Mouse (Mus musculus) liver, embryonic 13.5 days (tissue): Measurements from ENCODE around the gene Phb2. TPM values are rescaled to one million over a fixed set of nuclear protein-coding genes. Genes with fewer than 3 reads are reported as not detected.
A peak's percentile ranks its signal among the peaks of the same experiment; 100 is the strongest.

Experiments used
- ATAC-seq: fragments of 200-750 bp; cut with Nextera tagmentation; 2 replicates; pipeline ENCODE4 v1.8.0; 2017; ENCODE audit warnings: low read depth, mild to moderate bottlenecking, moderate number of reproducible peaks, moderate library complexity
- DNase-seq: peaks from one replicate; pipeline ENCODE4 v3.0.0; 2022
- H3K27ac ChIP-seq: fragments of 300-500 bp; sonication (generic); 2 replicates; pipeline ENCODE4 v1.5.1; 2015; ENCODE audit warnings: moderate library complexity, mild to moderate bottlenecking, inconsistent platforms
- H3K27me3 ChIP-seq: fragments of 300-500 bp; sonication (generic); 2 replicates; pipeline ENCODE4 v1.6.1; 2015; ENCODE audit warnings: mild to moderate bottlenecking, inconsistent platforms
- H3K36me3 ChIP-seq: fragments of 300-500 bp; sonication (generic); 2 replicates; pipeline ENCODE4 v1.6.1; 2015; ENCODE audit warnings: mild to moderate bottlenecking, inconsistent platforms
- H3K4me1 ChIP-seq: fragments of 300-500 bp; sonication (generic); replicated peaks from 2 replicates; pipeline ENCODE4 v1.6.1; 2015; ENCODE audit warnings: inconsistent platforms
- H3K4me2 ChIP-seq: fragments of 300-500 bp; sonication (generic); 2 replicates; pipeline ENCODE4 v1.6.1; 2015; ENCODE audit warnings: inconsistent platforms, mild to moderate bottlenecking, moderate library complexity
- H3K4me3 ChIP-seq: fragments of 300-500 bp; sonication (generic); replicated peaks from 2 replicates; pipeline ENCODE4 v1.5.1; 2015; ENCODE audit warnings: mild to moderate bottlenecking, inconsistent platforms
- H3K9ac ChIP-seq: fragments of 300-500 bp; sonication (generic); 2 replicates; pipeline ENCODE4 v1.6.1; 2015; ENCODE audit warnings: mild to moderate bottlenecking, inconsistent platforms
- H3K9me3 ChIP-seq: fragments of 300-500 bp; sonication (generic); replicated peaks from 2 replicates; pipeline ENCODE4 v1.6.1; 2016; ENCODE audit warnings: inconsistent platforms
- WGBS: fragments of 180-500 bp; shearing (Covaris S2); methylation state at CpG from one replicate; pipeline ENCODE4 v1.1.7; 2015; ENCODE audit not compliant: insufficient replicate concordance; 5-methylcytosine and 5-hydroxymethylcytosine counted together
- polyA plus RNA-seq: library from polyadenylated mRNA; unstranded; fragments of >200 nt; fragmentation: Nextera tagmentation; extraction: Ambion mirVana; gene quantifications from 2 replicates; pipeline ENCODE4 v1.2.1, GENCODE M21; 2015

The Phb2 gene
- polyA plus RNA-seq: 356 and 373 TPM in 2 replicates

- Histone ChIP-seq H3K4me1 (peaks cover 58% of the 10 kb centered on the region), H3K4me3 (peak within 1 kb of the TSS; percentile 88), H3K27me3 (no peaks in the 10 kb centered on the region), H3K9ac (peak within 1 kb of the TSS; percentile 91), H3K9me3 (no peaks in the 10 kb centered on the region), H3K36me3 (peaks cover 69% of the 10 kb centered on the region), H3K27ac (peak within 1 kb of the TSS; percentile 88), H3K4me2 (peak within 1 kb of the TSS; percentile 95)
- peak; percentile 96 for DNase-seq
- peak; percentile 97 for ATAC-seq
- WGBS: under 1% methylated on average over 76 of the region's 76 CpGs
These were observed at the start of gene Phb2, which contains the start of gene Emg1 for GRCm38 (mm10) chr6:124711824-124712782. Phb2 (plus strand) TSS chr6:124712336. Emg1 (minus strand) TSS chr6:124712178.

GRCm38 (mm10) chr6:124662477-124663423, 49.4 kb upstream of the Phb2 start, which contains the start of gene Lpcat3:
Lpcat3 (plus strand) TSS chr6:124663027.
- DNase-seq (peak; percentile 100), ATAC-seq (peak; percentile 96)
- Histone ChIP-seq H3K27me3 (no peaks in the 10 kb centered on the region), H3K4me3 (peak within 1 kb of the TSS; percentile 81), H3K9me3 (no peaks in the 10 kb centered on the region), H3K27ac (peak within 1 kb of the TSS; percentile 88), H3K4me2 (peak within 1 kb of the TSS; percentile 87), H3K4me1 (peaks cover 44% of the 10 kb centered on the region), H3K9ac (peak within 1 kb of the TSS; percentile 87), H3K36me3 (peaks cover 15% of the 10 kb centered on the region)
- WGBS: under 1% methylated on average over 81 of the region's 87 CpGs

DNA sequence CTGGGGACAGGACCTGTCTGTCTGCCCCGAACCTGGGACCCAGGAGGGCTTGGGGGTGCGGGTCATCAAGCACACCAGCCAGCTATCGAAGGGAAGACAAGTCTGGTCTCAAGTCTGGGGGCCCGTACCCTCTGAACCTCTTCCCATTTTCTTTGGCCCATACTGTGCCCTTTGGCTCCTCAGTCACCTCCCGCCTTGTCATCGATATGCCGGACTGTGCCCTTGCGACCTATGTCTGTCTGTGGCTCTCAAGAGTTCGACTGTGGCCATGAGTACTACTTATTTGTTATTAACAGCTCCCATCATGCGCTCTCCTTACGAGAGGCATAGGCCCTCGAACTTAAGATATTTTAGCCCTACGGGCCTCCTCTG, 48.7 kb upstream of the Phb2 start:
- peaks cover 15% of the 10 kb centered on the region for H3K36me3 ChIP-seq
- no peak for DNase-seq
- H3K9me3 ChIP-seq: no peaks in the 10 kb centered on the region
- peak overlapping the region; percentile 87 for H3K9ac ChIP-seq
- ATAC-seq: no peak
- H3K4me3 ChIP-seq: peak overlapping the region; percentile 81
- H3K27ac ChIP-seq: peak overlapping the region; percentile 88
- 7% methylated on average over 13 of the region's 13 CpGs for WGBS
- no peaks in the 10 kb centered on the region for H3K27me3 ChIP-seq
- peaks cover 48% of the 10 kb centered on the region for H3K4me1 ChIP-seq
- H3K4me2 ChIP-seq: peak overlapping the region; percentile 87

GRCm38 (mm10) chr6:124664256-124664655, 47.9 kb upstream of the Phb2 start:
- DNase-seq: no peak
- peak overlapping the region; percentile 87 for H3K4me2 ChIP-seq
- no peaks in the 10 kb centered on the region for H3K27me3 ChIP-seq
- H3K27ac ChIP-seq: peak overlapping the region; percentile 88
- ATAC-seq: no peak
- WGBS: 39% methylated on average over 7 of the region's 7 CpGs
- peaks cover 15% of the 10 kb centered on the region for H3K36me3 ChIP-seq
- peak overlapping the region; percentile 81 for H3K4me3 ChIP-seq
- peaks cover 51% of the 10 kb centered on the region for H3K4me1 ChIP-seq
- H3K9me3 ChIP-seq: no peaks in the 10 kb centered on the region
- peak overlapping the region; percentile 87 for H3K9ac ChIP-seq

DNA sequence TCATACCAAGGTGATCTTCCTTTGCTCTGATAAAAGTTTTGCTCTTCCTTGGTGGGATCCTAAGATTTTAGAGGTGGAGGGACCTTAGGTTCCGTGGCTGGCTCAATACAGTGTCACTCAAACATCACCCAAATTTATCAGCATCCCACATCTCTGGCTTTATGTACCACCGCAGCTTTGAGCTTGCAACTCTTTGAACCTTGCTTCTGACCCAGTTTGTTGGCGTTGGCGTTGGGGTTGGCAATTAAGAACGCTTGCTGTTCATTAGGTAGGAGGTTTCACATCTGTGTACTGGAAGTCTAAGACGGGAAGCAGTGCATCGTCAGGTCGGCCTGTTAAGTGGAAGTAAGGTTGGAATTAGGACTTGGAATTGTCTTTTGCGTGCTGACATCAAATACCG, 47.1 kb upstream of the Phb2 start:
- ATAC-seq (no peak), DNase-seq (no peak)
- WGBS: 86% methylated on average over 10 of the region's 10 CpGs
- H3K4me3 ChIP-seq: peak overlapping the region; percentile 81
- H3K27ac ChIP-seq: peak overlapping the region; percentile 32; the same call in 1 of the 2 replicates
- H3K9me3 ChIP-seq: no peaks in the 10 kb centered on the region
- peak overlapping the region; percentile 87 for H3K4me2 ChIP-seq
- H3K9ac ChIP-seq: peak overlapping the region; percentile 38; the same call in 1 of the 2 replicates
- no peaks in the 10 kb centered on the region for H3K27me3 ChIP-seq
- peaks cover 15% of the 10 kb centered on the region for H3K36me3 ChIP-seq
- peaks cover 54% of the 10 kb centered on the region for H3K4me1 ChIP-seq

GRCm38 (mm10) chr6:124669234-124669859, 42.8 kb upstream of the Phb2 start:
- WGBS: 70% methylated on average over 11 of the region's 11 CpGs
- no peaks in the 10 kb centered on the region for H3K27me3 ChIP-seq
- H3K27ac ChIP-seq: no peak overlapping the region
- H3K4me3 ChIP-seq: no peak overlapping the region
- peaks cover 74% of the 10 kb centered on the region for H3K4me1 ChIP-seq
- no peak overlapping the region for H3K9ac ChIP-seq
- no peaks in the 10 kb centered on the region for H3K9me3 ChIP-seq
- H3K4me2 ChIP-seq: no peak overlapping the region
- peaks cover 39% of the 10 kb centered on the region for H3K36me3 ChIP-seq
- no peak for DNase-seq
- ATAC-seq: no peak

- Histone ChIP-seq H3K27me3 (no peaks in the 10 kb centered on the region), H3K4me1 (peaks cover 69% of the 10 kb centered on the region), H3K27ac (no peak overlapping the region), H3K36me3 (peaks cover 50% of the 10 kb centered on the region), H3K4me2 (no peak overlapping the region), H3K4me3 (no peak overlapping the region), H3K9ac (no peak overlapping the region), H3K9me3 (no peaks in the 10 kb centered on the region)
- DNase-seq (no peak), ATAC-seq (no peak)
- WGBS: 82% methylated on average over 7 of the region's 7 CpGs
These were observed 41.7 kb upstream of the Phb2 start for GRCm38 (mm10) chr6:124670281-124670900.

DNA sequence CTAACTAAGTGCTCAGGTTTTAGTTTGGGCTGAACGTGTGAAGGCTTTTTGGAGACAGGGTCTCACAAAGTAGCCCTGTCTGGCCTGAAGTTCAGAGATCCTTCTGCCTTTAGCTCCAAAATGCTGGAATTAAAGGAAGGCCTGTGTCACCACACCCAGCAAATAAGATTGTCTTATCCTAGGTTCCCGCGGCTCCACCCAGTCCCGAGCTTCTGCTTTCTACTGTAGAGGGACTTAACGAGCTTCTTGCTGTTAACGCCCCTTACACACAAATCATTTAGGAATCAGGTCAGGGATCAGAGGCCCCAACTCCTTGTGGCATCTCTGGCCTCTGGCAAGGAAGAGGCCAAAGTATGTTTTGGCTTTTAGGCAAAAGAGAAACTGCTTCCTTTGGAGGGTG, 40.0 kb upstream of the Phb2 start:
- H3K27ac ChIP-seq: 0 out of 2 replicates have a peak overlapping the region, but pooled peaks have one; percentile 9
- peaks cover 46% of the 10 kb centered on the region for H3K36me3 ChIP-seq
- WGBS: 39% methylated on average over 6 of the region's 6 CpGs

GRCm38 (mm10) chr6:124673619-124674018, 38.5 kb upstream of the Phb2 start:
- Histone ChIP-seq H3K4me3 (no peak overlapping the region), H3K9me3 (no peaks in the 10 kb centered on the region), H3K9ac (no peak overlapping the region), H3K36me3 (peaks cover 41% of the 10 kb centered on the region), H3K27me3 (no peaks in the 10 kb centered on the region), H3K4me1 (peaks cover 83% of the 10 kb centered on the region), H3K4me2 (no peak overlapping the region), H3K27ac (no peak overlapping the region)
- DNase-seq (no peak), ATAC-seq (no peak)
- WGBS: 91% methylated on average over 9 of the region's 9 CpGs

More for the DNA sequence above, 40.0 kb upstream of the Phb2 start:
- H3K27me3 ChIP-seq: no peaks in the 10 kb centered on the region
- H3K4me3 ChIP-seq: no peak overlapping the region
- 0 out of 2 replicates have a peak overlapping the region, but pooled peaks have one; percentile 7 for H3K4me2 ChIP-seq
- no peak for DNase-seq
- 0 out of 2 replicates have a peak overlapping the region, but pooled peaks have one; percentile 3 for H3K9ac ChIP-seq
- ATAC-seq: no peak
- no peaks in the 10 kb centered on the region for H3K9me3 ChIP-seq
- peaks cover 72% of the 10 kb centered on the region for H3K4me1 ChIP-seq

DNA sequence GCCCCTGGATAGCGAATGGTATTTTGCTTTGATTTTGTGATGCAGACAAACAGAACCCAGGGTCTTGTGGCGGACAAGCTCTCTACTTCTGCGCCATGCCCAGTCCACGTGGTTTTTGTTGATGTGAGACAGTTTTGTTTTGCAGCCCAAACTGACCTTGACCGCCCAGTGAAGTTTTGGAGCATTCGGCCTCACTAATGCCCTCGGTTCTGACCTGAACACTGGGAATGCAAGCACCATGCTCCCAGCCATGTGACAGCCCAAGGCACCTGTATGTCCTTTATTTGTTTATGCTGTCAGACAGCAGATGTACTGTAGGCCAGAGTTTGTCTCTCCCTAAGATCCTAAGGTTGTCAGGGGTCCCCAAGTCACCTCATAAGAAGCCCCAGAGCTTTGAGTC, 37.5 kb upstream of the Phb2 start:
- DNase-seq: no peak
- no peak for ATAC-seq
- no peaks in the 10 kb centered on the region for H3K9me3 ChIP-seq
- peaks cover 77% of the 10 kb centered on the region for H3K4me1 ChIP-seq
- peaks cover 45% of the 10 kb centered on the region for H3K36me3 ChIP-seq
- no peak overlapping the region for H3K27ac ChIP-seq
- no peak overlapping the region for H3K9ac ChIP-seq
- H3K4me2 ChIP-seq: no peak overlapping the region
- H3K4me3 ChIP-seq: no peak overlapping the region
- H3K27me3 ChIP-seq: no peaks in the 10 kb centered on the region
- WGBS: 86% methylated on average over 7 of the region's 7 CpGs
